Mouse (Mus musculus): ENCODE measurements around the gene Mon2. TPM values are rescaled to one million over a fixed set of nuclear protein-coding genes. Genes with fewer than 3 reads are reported as not detected.

The Mon2 gene
- polyA plus RNA-seq, 1 experiment from 2014 or later, result 32.0 TPM

GRCm38 (mm10) chr10:122950966-122951365 is 125.3 kb downstream of the Mon2 start:
- no peaks in the 10 kb centered on the region for H3K27me3 ChIP-seq
- H3K9me3 ChIP-seq, result no peaks in the 10 kb centered on the region
- H3K36me3 ChIP-seq, result no peaks in the 10 kb centered on the region
- WGBS, result 66% methylated on average over 6 of the region's 6 CpGs
- H3K27ac ChIP-seq, result no peak overlapping the region
- H3K9ac ChIP-seq, result no peak overlapping the region
- peaks cover 5% of the 10 kb centered on the region; the same call in 1 of the 2 replicates for H3K4me1 ChIP-seq
- H3K4me3 ChIP-seq, result no peak overlapping the region
- no peak overlapping the region for H3K4me2 ChIP-seq (replicated peaks)
- no peak for ATAC-seq (ENCODE audit: low FRiP score, low read depth)

GRCm38 (mm10) chr10:122944888-122945287 is 131.4 kb downstream of the Mon2 start:
- H3K4me2 ChIP-seq (replicated peaks), result no peak overlapping the region
- no peak overlapping the region for H3K27ac ChIP-seq
- no peak for ATAC-seq (ENCODE audit: low FRiP score, low read depth)
- H3K9me3 ChIP-seq, result no peaks in the 10 kb centered on the region
- H3K9ac ChIP-seq, result no peak overlapping the region
- no peaks in the 10 kb centered on the region for H3K27me3 ChIP-seq
- 78% methylated on average over 5 of the region's 5 CpGs for WGBS
- no peaks in the 10 kb centered on the region for H3K36me3 ChIP-seq
- no peak overlapping the region for H3K4me3 ChIP-seq
- peaks cover 19% of the 10 kb centered on the region for H3K4me1 ChIP-seq

- H3K4me3 ChIP-seq, result no peak overlapping the region
- ATAC-seq (ENCODE audit: low FRiP score, low read depth), result no peak
- no peak overlapping the region for H3K4me2 ChIP-seq (replicated peaks)
- WGBS, result 20% methylated on average over 6 of the region's 6 CpGs
- no peak overlapping the region for H3K9ac ChIP-seq
- H3K4me1 ChIP-seq, result peaks cover 19% of the 10 kb centered on the region
- H3K27me3 ChIP-seq, result no peaks in the 10 kb centered on the region
- no peak overlapping the region for H3K27ac ChIP-seq
- H3K9me3 ChIP-seq, result no peaks in the 10 kb centered on the region
- H3K36me3 ChIP-seq, result no peaks in the 10 kb centered on the region
Measured at GRCm38 (mm10) chr10:122943824-122944223, 132.5 kb downstream of the Mon2 start.

GRCm38 (mm10) chr10:122942771-122943170 is 133.5 kb downstream of the Mon2 start:
- Histone ChIP-seq H3K4me3 (no peak overlapping the region), H3K36me3 (no peaks in the 10 kb centered on the region), H3K4me1 (peaks cover 19% of the 10 kb centered on the region), H3K4me2 (replicated peaks) (no peak overlapping the region), H3K9ac (no peak overlapping the region), H3K9me3 (no peaks in the 10 kb centered on the region), H3K27me3 (no peaks in the 10 kb centered on the region), H3K27ac (no peak overlapping the region)
- ATAC-seq (ENCODE audit: low FRiP score, low read depth), result no peak
- WGBS, result 64% methylated on average over 7 of the region's 7 CpGs

MicroRNAs within 50 kb of the gene (microRNA counts, 519-probe panel; counts per million panel counts)
- 5,343 counts per million, percentile 97 among the panel's probes with 10 or more counts for microRNA mmu-let-7i

Small RNA genes within 50 kb of the gene (microRNA-seq; reads per million reads assigned to microRNA genes)
- gene Mirlet7i, result 36,208 reads per million, percentile 98 among the genes with 10 or more reads in this experiment

Other genes starting within 250 kb of the Mon2 start
- 60.6 and 64.0 TPM in 2 replicates for gene Usp15, start 120.5 kb upstream of the Mon2 start, polyA plus RNA-seq (2015; fragmentation: Nextera tagmentation; extraction: Ambion mirVana)
- 8.0 and 8.3 TPM in 2 replicates for gene Fam19a2, start 187.5 kb upstream of the Mon2 start, polyA plus RNA-seq (2015; fragmentation: Nextera tagmentation; extraction: Ambion mirVana)